Mouse (Mus musculus): ENCODE measurements around the gene A630001G21Rik.

A630001G21Rik gene

GRCm38 (mm10) chr1:85735463-85736123 lies 42.9 kb downstream of the A630001G21Rik start:
- no peak for DNase-seq (ENCODE audit: low spot score in 2 of 2)

DNA sequence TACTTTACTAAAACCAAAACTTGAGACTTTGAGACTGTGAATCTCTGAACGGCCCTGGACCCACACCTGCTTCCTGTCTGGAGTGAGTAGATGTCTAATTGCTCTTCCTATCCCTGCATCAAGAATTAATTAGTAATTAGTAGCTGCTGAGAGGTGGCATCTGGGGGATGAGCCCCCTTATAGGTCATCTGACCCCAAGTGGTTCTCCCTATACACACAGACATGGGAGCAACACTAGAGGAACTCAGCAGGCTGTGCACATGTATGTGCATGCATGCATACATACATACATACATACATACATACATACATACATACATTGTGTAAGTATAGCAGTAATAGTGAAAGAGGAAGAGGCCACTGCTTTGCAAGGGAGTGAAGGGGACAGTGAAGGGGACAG lies 43.9 kb downstream of the A630001G21Rik start:
- DNase-seq (ENCODE audit: low spot score in 2 of 2) = no peak

GRCm38 (mm10) chr1:85732581-85732980 lies 45.9 kb downstream of the A630001G21Rik start:
- DNase-seq (ENCODE audit: low spot score in 2 of 2) = no peak

- no peak for DNase-seq (ENCODE audit: low spot score in 2 of 2)
These were observed 48.0 kb downstream of the A630001G21Rik start for GRCm38 (mm10) chr1:85730471-85730870.

GRCm38 (mm10) chr1:85720220-85720893 lies 58.1 kb downstream of the A630001G21Rik start:
- no peak for DNase-seq (ENCODE audit: low spot score in 2 of 2)

GRCm38 (mm10) chr1:85719049-85719448 lies 59.4 kb downstream of the A630001G21Rik start:
- no peak for DNase-seq (ENCODE audit: low spot score in 2 of 2)

DNA sequence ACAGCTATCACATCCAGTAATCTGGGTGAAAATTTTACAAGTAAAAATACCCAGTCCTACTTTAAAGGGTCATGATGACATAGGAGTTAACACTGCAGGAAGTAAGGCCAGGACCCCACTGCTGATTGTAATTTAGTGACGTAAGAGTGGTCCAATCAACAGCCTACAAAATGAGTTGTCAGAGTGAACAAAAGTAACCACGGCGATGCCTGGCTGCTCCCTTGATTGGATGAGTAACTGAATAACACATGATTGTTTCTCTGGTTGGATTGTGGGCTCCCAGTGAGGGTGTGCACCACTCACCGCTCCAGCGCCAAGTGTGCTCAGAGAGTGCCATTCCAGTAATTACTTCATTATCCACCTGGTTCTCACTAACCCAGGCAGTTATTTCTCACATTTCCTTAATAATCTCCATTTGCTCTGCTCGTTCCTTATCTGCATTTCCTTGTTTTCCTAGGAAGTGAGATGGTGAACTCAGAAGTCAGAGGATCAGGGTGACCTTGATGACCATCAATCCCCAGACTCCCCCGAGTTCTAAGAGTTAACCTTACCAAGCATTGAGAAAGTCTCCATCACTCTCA lies 61.9 kb downstream of the A630001G21Rik start:
- no peak for DNase-seq (ENCODE audit: low spot score in 2 of 2)

DNA sequence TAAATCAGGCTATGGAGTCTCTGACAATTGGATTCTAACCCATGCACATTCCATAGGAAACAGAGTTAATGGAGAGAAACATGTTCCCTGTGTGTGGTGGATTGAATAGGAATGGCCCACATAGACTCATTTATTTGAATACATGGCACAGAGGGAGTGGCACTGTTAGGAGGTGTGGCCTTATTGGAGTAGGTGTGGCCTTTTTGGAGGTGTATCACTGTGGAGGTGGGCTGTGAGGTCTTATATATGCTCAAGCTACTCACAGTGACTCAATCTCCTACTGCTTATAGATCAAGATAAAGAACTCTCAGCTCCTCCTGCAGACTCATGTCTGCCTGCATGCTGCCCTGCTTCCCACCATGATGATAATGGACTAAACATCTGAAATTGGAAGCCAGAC lies 63.9 kb downstream of the A630001G21Rik start:
- DNase-seq (ENCODE audit: low spot score in 2 of 2) = no peak

- no peak for DNase-seq (ENCODE audit: low spot score in 2 of 2)
These were observed 71.7 kb downstream of the A630001G21Rik start for GRCm38 (mm10) chr1:85706754-85707153.

GRCm38 (mm10) chr1:85705552-85705951 lies 72.9 kb downstream of the A630001G21Rik start:
- DNase-seq (ENCODE audit: low spot score in 2 of 2) = no peak

GRCm38 (mm10) chr1:85703245-85704186 lies 74.9 kb downstream of the A630001G21Rik start:
- DNase-seq (ENCODE audit: low spot score in 2 of 2) = peak; percentile 20 to 29

- no peak for DNase-seq (ENCODE audit: low spot score in 2 of 2)
These were observed 75.9 kb downstream of the A630001G21Rik start for GRCm38 (mm10) chr1:85702531-85702930.

- DNase-seq (ENCODE audit: low spot score in 2 of 2) = no peak
These were observed 80.5 kb downstream of the A630001G21Rik start for GRCm38 (mm10) chr1:85697721-85698493.

DNA sequence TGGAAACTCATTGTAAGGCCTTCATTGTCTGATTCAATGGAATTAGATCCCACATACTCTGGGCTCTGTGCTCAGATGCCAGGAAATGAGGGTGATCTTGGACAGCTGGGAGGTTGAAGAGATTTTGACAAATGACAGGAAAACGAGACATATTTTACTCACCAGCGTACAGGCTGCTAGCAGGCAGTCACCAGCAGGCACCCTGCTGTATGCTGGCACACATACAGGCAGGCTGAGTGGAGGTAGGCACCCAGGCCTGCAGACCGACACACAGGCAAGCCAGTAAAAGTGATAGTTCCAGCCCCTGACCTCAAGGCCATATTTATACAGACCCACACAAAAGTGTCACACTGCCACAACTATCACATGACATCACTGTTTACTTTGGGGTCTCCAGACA lies 82.8 kb downstream of the A630001G21Rik start:
- DNase-seq (ENCODE audit: low spot score in 2 of 2) = no peak

GRCm38 (mm10) chr1:85693280-85693679 lies 85.2 kb downstream of the A630001G21Rik start:
- no peak for DNase-seq (ENCODE audit: low spot score in 2 of 2)

- DNase-seq (ENCODE audit: low spot score in 2 of 2) = no peak
These were observed 86.2 kb downstream of the A630001G21Rik start for GRCm38 (mm10) chr1:85692281-85692680.

GRCm38 (mm10) chr1:85690544-85690943 lies 87.9 kb downstream of the A630001G21Rik start:
- no peak for DNase-seq (ENCODE audit: low spot score in 2 of 2)

DNA sequence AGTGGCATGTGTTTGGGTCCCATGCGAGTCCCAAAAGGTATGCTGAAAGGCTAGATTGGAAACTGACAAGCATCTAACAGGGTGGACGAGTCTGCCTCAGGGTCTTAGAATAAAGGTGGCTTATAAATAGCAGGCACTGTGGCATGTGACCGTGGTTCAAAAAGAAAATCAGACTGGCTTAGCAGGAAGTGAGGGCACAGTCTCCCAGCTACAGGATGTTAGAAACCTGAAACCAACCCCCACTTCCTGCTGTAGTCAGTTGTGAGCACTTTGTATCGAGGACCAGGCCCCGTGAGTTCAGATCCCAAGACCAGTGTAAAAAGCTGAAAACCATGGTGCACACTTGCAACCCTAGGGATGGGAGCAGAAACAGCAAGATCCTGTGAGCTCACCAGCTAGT lies 91.1 kb downstream of the A630001G21Rik start:
- DNase-seq (ENCODE audit: low spot score in 2 of 2) = no peak

GRCm38 (mm10) chr1:85686666-85687065 lies 91.8 kb downstream of the A630001G21Rik start:
- no peak for DNase-seq (ENCODE audit: low spot score in 2 of 2)

GRCm38 (mm10) chr1:85680226-85680625 lies 98.2 kb downstream of the A630001G21Rik start:
- DNase-seq (ENCODE audit: low spot score in 2 of 2) = no peak
